Mouse (Mus musculus) spleen, embryonic (tissue): ENCODE measurements around the gene Safb2.
"Not testable (repeated sequence)": the region's sequence is repeated elsewhere in the genome, so short reads cannot be mapped to it uniquely, and the experiment has no call there.

Experiments used
- CTCF ChIA-PET: fragments of 350-600 bp; sonication (Branson Sonifier 250); formaldehyde crosslinking; loops from one replicate; lab custom pipeline; 2022; lab: Charles Lee

Gene Safb2

GRCm38 (mm10) chr17:56584257-56585130, at the start of gene Safb2, which contains the start of gene Safb:
Gene Safb2 (minus strand): TSS chr17:56584585.
Gene Safb (plus strand): TSS chr17:56584825.
- CTCF ChIA-PET: interaction anchor here (0.6 to 0.7 kb wide), 2 partner anchors 21 to 28 kb away, joined by 3 read pairs; no protein-coding TSS in a partner anchor

GRCm38 (mm10) chr17:56634023-56634422, 49.6 kb upstream of the Safb2 start:
- CTCF ChIA-PET: no interaction called here

GRCm38 (mm10) chr17:56631807-56632206, 47.4 kb upstream of the Safb2 start:
- CTCF ChIA-PET: no interaction called here

- CTCF ChIA-PET: interaction anchor here (0.6 kb wide), 1 partner anchor 133 kb away, joined by 3 read pairs; no protein-coding TSS in a partner anchor
Observed at GRCm38 (mm10) chr17:56629800-56630781, 45.7 kb upstream of the Safb2 start.

GRCm38 (mm10) chr17:56627530-56628277, 43.3 kb upstream of the Safb2 start, which contains the start of gene Catsperd:
Gene Catsperd (plus strand): TSS chr17:56628143.
- CTCF ChIA-PET: no interaction called here

- CTCF ChIA-PET: no interaction called here
Observed at GRCm38 (mm10) chr17:56626754-56627470, 42.5 kb upstream of the Safb2 start, which contains the start of gene Lonp1. Gene Lonp1 (minus strand): TSS chr17:56626887.

- CTCF ChIA-PET: no interaction called here
Observed at GRCm38 (mm10) chr17:56626260-56626659, 41.9 kb upstream of the Safb2 start.

- CTCF ChIA-PET: interaction anchor here (0.7 kb wide), 1 partner anchor 20 kb away, joined by 8 read pairs; no protein-coding TSS in a partner anchor
Observed at GRCm38 (mm10) chr17:56625495-56625894, 41.1 kb upstream of the Safb2 start.

- CTCF ChIA-PET: no interaction called here
Observed at GRCm38 (mm10) chr17:56617628-56618027, 33.2 kb upstream of the Safb2 start.

- CTCF ChIA-PET: no interaction called here
Observed at GRCm38 (mm10) chr17:56616725-56617124, 32.3 kb upstream of the Safb2 start.

GRCm38 (mm10) chr17:56615792-56616191, 31.4 kb upstream of the Safb2 start:
- CTCF ChIA-PET: no interaction called here

- CTCF ChIA-PET: no interaction called here
Observed at GRCm38 (mm10) chr17:56615136-56615784, 30.9 kb upstream of the Safb2 start.

- CTCF ChIA-PET: no interaction called here
Observed at GRCm38 (mm10) chr17:56614391-56615135, 30.2 kb upstream of the Safb2 start.

GRCm38 (mm10) chr17:56613893-56614292, 29.5 kb upstream of the Safb2 start:
- CTCF ChIA-PET: not testable (repeated sequence)

GRCm38 (mm10) chr17:56613236-56613844, 29.0 kb upstream of the Safb2 start, which contains the start of gene Rpl36:
Gene Rpl36 (plus strand): TSS chr17:56613416.
- CTCF ChIA-PET: no interaction called here

- CTCF ChIA-PET: interaction anchor here (0.5 kb wide), 1 partner anchor 28 kb away, joined by 3 read pairs; the partner anchor contains the start of genes Safb and Safb2
Observed at GRCm38 (mm10) chr17:56612565-56612939, 28.2 kb upstream of the Safb2 start.

- CTCF ChIA-PET: interaction anchor here (0.5 kb wide), 1 partner anchor 28 kb away, joined by 3 read pairs; the partner anchor contains the start of genes Safb and Safb2
Observed at GRCm38 (mm10) chr17:56611861-56612564, 27.6 kb upstream of the Safb2 start.

GRCm38 (mm10) chr17:56611323-56611722, 26.9 kb upstream of the Safb2 start:
- CTCF ChIA-PET: no interaction called here
